Mouse (Mus musculus) midbrain, embryonic 10.5 days (tissue): ENCODE results near the gene Lamp1. TPM values are rescaled to one million over a fixed set of nuclear protein-coding genes. Genes with fewer than 3 reads are reported as not detected.
"Not testable (repeated sequence)": the region's sequence is repeated elsewhere in the genome, so short reads cannot be mapped to it uniquely, and the experiment has no call there.

ENCODE experiments used
- DNase-seq: peaks from one replicate; pipeline ENCODE4 v3.0.0-alpha.2; 2017; ENCODE audit warnings: low spot score
- H3K27ac ChIP-seq: fragments of 300-500 bp; sonication (generic); replicated peaks from 2 replicates; pipeline ENCODE4 v1.5.1; 2016; ENCODE audit warnings: mild to moderate bottlenecking
- H3K27me3 ChIP-seq: fragments of 300-500 bp; sonication (generic); 2 replicates; pipeline ENCODE4 v1.6.1; 2016; ENCODE audit warnings: low read depth, mild to moderate bottlenecking; ENCODE audit not compliant: poor library complexity, severe bottlenecking
- H3K36me3 ChIP-seq: fragments of 300-500 bp; sonication (generic); 2 replicates; pipeline ENCODE4 v1.6.1; 2016; ENCODE audit warnings: mild to moderate bottlenecking, moderate library complexity
- H3K4me1 ChIP-seq: fragments of 300-500 bp; sonication (generic); 2 replicates; pipeline ENCODE4 v1.6.1; 2016
- H3K4me3 ChIP-seq: fragments of 300-500 bp; sonication (generic); 2 replicates; pipeline ENCODE4 v1.5.1; 2016; ENCODE audit warnings: mild to moderate bottlenecking, moderate library complexity
- H3K9me3 ChIP-seq: fragments of 300-500 bp; sonication (generic); replicated peaks from 2 replicates; pipeline ENCODE4 v1.6.1; 2016; ENCODE audit warnings: mild to moderate bottlenecking
- WGBS: fragments of 180-500 bp; shearing (Covaris S2); methylation state at CpG from one replicate; pipeline ENCODE4 v1.1.7; 2016; 5-methylcytosine and 5-hydroxymethylcytosine counted together
- polyA plus RNA-seq: library from polyadenylated mRNA; unstranded; fragments of >200 nt; fragmentation: Nextera tagmentation; extraction: Ambion mirVana; gene quantifications from 2 replicates; pipeline ENCODE4 v1.2.1, GENCODE M21; 2016

Gene Lamp1
- polyA plus RNA-seq: 221 and 223 TPM in 2 replicates

GRCm38 (mm10) chr8:13158718-13159376, at the start of gene Lamp1:
Gene Lamp1 (plus strand): TSS chr8:13159161.
- under 1% methylated on average over 50 of the region's 50 CpGs for WGBS
- H3K4me1 ChIP-seq: peaks cover 31% of the 10 kb centered on the region

DNA sequence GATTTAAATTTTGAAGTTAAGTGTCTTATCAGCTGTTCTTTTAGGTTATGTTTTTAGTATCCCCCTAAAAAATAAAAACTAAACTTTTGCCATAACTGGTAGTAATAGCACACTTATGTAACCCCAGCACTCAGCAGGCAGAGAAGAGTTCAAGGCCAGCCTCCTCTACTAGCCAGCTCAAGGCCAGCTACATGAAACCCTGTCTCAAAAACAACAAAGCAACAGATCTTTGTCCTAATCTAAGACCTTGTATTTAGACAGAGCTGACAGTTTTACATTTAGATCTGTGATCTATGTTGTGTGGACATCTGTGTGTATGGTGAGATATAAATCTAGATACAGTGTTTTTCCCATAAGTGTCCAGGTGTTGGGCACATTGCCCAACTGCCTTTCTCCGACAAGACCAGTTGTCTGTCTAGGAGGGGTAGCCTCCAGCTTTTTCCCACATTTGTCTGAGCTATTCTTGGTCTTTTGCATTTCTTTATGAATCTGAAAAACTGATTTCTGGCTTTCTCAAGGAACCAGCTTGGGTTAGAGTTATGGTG, 49.5 kb upstream of the Lamp1 start:
- no peaks in the 10 kb centered on the region for H3K27me3 ChIP-seq
- no peak overlapping the region for H3K4me3 ChIP-seq
- 98% methylated on average over 1 of the region's 1 CpGs for WGBS
- H3K36me3 ChIP-seq: peaks cover 30% of the 10 kb centered on the region
- DNase-seq: no peak
- H3K27ac ChIP-seq: no peak overlapping the region
- no peaks in the 10 kb centered on the region for H3K9me3 ChIP-seq
- H3K4me1 ChIP-seq: peaks cover 27% of the 10 kb centered on the region

More at GRCm38 (mm10) chr8:13158718-13159376, at the start of gene Lamp1:
- H3K27ac ChIP-seq: peak within 1 kb of the TSS; percentile 93
- peak within 1 kb of the TSS; percentile 100 for H3K4me3 ChIP-seq
- DNase-seq: peak; percentile 99
- no peaks in the 10 kb centered on the region for H3K27me3 ChIP-seq
- H3K36me3 ChIP-seq: no peaks in the 10 kb centered on the region
- H3K9me3 ChIP-seq: no peaks in the 10 kb centered on the region

DNA sequence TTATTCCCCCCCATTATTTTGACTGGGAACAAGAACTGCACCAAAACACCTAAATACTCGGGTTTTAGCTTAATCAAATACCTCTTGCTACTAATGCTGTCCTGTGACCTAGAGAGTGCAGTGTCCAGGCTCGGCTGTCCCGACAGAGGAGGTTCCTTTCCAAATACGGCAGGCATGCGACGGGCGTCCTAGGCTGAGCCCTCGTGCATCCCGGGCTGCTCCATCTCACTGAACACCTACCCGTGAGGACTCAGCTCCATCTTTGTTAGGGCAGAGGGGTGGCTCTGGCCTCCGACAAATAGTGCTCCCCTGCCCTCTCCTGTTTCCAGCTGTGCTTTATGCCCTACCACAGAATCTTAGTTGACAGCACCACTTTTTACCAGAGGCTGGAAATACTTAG, 47.0 kb upstream of the Lamp1 start:
- Histone ChIP-seq H3K9me3 (no peaks in the 10 kb centered on the region), H3K4me3 (no peak overlapping the region), H3K36me3 (peaks cover 42% of the 10 kb centered on the region), H3K27me3 (no peaks in the 10 kb centered on the region), H3K4me1 (peaks cover 11% of the 10 kb centered on the region), H3K27ac (no peak overlapping the region)
- DNase-seq: no peak
- WGBS: 89% methylated on average over 11 of the region's 11 CpGs

GRCm38 (mm10) chr8:13113232-13113631, 45.7 kb upstream of the Lamp1 start:
- Histone ChIP-seq H3K27me3 (no peaks in the 10 kb centered on the region), H3K4me1 (0 out of 2 replicates have a peak, but pooled peaks cover 4% of the 10 kb centered on the region), H3K4me3 (no peak overlapping the region), H3K9me3 (no peaks in the 10 kb centered on the region), H3K27ac (no peak overlapping the region), H3K36me3 (peaks cover 41% of the 10 kb centered on the region)
- DNase-seq: no peak
- WGBS: 96% methylated on average over 4 of the region's 4 CpGs

- no peak for DNase-seq
- no peak overlapping the region for H3K4me3 ChIP-seq
- H3K4me1 ChIP-seq: 0 out of 2 replicates have a peak, but pooled peaks cover 3% of the 10 kb centered on the region
- peaks cover 62% of the 10 kb centered on the region for H3K36me3 ChIP-seq
- no peaks in the 10 kb centered on the region for H3K27me3 ChIP-seq
- H3K27ac ChIP-seq: no peak overlapping the region
- no peaks in the 10 kb centered on the region for H3K9me3 ChIP-seq
- 89% methylated on average over 2 of the region's 2 CpGs for WGBS
Observed at GRCm38 (mm10) chr8:13117096-13117495, 41.9 kb upstream of the Lamp1 start.

DNA sequence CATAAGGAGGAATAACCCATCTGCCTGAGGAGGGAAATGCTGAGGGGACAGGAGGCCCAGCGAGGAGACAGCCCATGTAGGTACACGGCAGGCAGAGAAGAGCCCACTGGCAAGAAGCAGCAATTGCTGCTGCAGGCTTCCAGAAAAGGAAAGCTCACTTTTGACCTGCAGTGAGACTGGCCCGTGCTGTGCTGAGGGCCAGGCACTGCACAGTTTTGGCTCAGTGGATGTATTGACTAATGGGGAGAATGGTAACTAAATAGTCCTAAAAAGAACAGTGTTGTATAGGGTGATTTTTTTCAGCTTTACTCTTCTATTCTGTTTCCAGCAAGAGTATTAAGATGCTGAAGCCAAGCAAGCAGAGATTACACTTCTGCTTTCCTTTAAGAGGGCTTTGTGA, 40.4 kb upstream of the Lamp1 start:
- no peaks in the 10 kb centered on the region for H3K27me3 ChIP-seq
- peaks cover 62% of the 10 kb centered on the region for H3K36me3 ChIP-seq
- H3K4me1 ChIP-seq: 0 out of 2 replicates have a peak, but pooled peaks cover 3% of the 10 kb centered on the region
- H3K4me3 ChIP-seq: no peak overlapping the region
- no peak for DNase-seq
- H3K27ac ChIP-seq: no peak overlapping the region
- H3K9me3 ChIP-seq: no peaks in the 10 kb centered on the region
- 86% methylated on average over 3 of the region's 3 CpGs for WGBS

DNA sequence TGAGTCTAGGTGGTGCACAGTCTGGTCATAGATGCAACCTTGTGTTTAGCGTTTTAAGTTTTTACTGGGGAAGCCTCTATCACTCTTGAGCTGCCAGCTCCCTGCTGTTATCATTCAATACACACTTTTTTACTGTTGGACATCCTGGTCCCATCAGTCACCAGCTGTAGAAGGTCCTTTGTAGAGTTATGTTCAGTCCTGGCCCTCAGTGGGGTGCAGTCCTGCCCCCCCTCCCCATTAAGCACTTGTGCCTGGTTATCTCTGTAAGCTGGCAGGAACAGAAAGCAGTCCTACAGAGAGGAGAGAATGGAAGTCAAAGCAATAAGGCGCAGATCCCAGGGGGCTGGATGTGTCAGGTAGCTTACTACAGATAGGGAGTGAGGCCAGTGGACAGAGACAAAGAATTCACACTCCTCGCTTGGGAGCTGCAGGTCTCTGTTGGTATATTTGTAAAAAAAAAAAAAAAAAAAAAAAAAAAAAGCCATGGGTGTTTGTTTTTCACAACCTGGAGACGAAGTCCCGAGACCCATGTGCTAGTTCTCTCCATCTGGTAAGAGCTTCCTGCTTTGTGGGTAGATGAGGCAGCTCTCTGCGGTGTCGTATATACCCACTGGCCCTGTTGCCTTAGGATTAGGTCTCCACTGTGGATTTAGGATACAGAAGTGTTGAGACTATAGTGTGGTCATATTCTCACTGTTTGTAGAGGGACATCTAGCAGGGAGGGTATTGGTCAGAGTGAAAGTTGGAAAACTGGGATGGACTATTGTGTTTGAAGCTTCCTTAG, 37.9 kb upstream of the Lamp1 start:
- Histone ChIP-seq H3K4me1 (0 out of 2 replicates have a peak, but pooled peaks cover 3% of the 10 kb centered on the region), H3K9me3 (no peaks in the 10 kb centered on the region), H3K27me3 (no peaks in the 10 kb centered on the region), H3K36me3 (peaks cover 71% of the 10 kb centered on the region), H3K4me3 (no peak overlapping the region), H3K27ac (no peak overlapping the region)
- WGBS: 93% methylated on average over 7 of the region's 7 CpGs
- no peak for DNase-seq

DNA sequence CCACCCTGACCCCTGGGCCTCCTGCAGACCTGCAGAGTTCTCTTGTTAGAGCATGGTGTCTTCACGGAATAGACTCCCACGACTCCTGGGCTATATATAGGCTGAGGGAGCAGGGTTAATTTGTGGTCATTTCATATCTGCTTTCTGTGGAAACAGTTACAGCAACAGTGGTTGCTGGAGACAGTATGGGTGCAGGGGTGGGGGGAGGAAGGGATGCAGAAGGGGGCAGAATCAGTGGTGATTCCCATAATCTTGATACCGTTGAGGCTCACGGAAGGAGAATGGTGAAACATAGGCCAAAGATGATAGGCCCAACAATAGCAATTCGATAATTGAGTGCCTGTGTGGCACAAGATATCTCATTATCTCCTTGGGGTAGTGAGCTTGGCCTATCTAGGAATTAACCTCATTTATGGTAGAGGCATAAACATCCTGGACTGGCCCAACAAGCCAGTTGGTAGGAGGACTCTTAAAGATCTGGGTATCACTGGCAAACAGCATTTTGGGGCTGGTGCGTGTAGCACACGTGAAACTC, 36.0 kb upstream of the Lamp1 start:
- H3K27me3 ChIP-seq: no peaks in the 10 kb centered on the region
- no peak for DNase-seq
- 96% methylated on average over 7 of the region's 7 CpGs for WGBS
- H3K4me3 ChIP-seq: no peak overlapping the region
- peaks cover 83% of the 10 kb centered on the region for H3K36me3 ChIP-seq
- H3K9me3 ChIP-seq: no peaks in the 10 kb centered on the region
- no peaks in the 10 kb centered on the region for H3K4me1 ChIP-seq
- no peak overlapping the region for H3K27ac ChIP-seq

- Histone ChIP-seq H3K9me3 (no peaks in the 10 kb centered on the region), H3K4me3 (no peak overlapping the region), H3K27me3 (no peaks in the 10 kb centered on the region), H3K27ac (no peak overlapping the region), H3K36me3 (peaks cover 85% of the 10 kb centered on the region), H3K4me1 (no peaks in the 10 kb centered on the region)
- WGBS: 97% methylated on average over 8 of the region's 8 CpGs
- no peak for DNase-seq
Observed at GRCm38 (mm10) chr8:13124897-13125296, 34.1 kb upstream of the Lamp1 start.

GRCm38 (mm10) chr8:13132220-13132619, 26.7 kb upstream of the Lamp1 start:
- not testable (repeated sequence) for H3K9me3 ChIP-seq, H3K4me3 ChIP-seq, H3K27ac ChIP-seq, H3K27me3 ChIP-seq, H3K4me1 ChIP-seq
- WGBS: 74% methylated on average over 9 of the region's 9 CpGs
- DNase-seq: peak; percentile 26
- H3K36me3 ChIP-seq: peaks cover 95% of the 10 kb centered on the region

DNA sequence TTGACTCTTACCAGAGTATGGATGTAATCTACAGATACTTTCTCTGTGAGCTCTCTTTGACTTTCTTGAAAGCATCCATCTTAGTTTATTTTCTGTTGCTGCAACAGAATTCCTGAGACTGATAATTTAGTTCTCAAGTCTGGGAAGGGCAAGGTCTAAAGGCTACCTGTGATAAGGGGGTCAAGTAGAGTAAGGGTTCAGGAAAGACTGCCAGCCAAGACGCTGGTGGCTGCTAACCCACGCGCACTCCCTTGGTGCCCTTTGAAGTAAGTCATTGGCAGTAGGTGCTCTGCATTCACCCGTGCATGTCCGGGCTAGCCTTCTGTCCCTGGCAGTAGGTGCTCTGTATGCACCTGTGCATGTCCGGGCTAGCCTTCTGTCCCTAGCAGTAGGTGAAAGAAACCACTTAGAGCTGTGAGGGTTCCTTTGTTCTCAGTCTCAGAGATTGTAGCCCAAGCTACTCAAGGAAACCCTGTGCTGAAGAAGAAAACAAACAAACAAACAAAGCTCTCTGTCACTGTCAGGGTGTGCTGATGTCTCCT, 19.2 kb upstream of the Lamp1 start:
- peaks cover 99% of the 10 kb centered on the region for H3K36me3 ChIP-seq

GRCm38 (mm10) chr8:13141681-13142080, 17.3 kb upstream of the Lamp1 start:
- Histone ChIP-seq H3K4me3 (no peak overlapping the region), H3K27ac (no peak overlapping the region), H3K9me3 (no peaks in the 10 kb centered on the region), H3K4me1 (no peaks in the 10 kb centered on the region), H3K27me3 (no peaks in the 10 kb centered on the region), H3K36me3 (peaks cover 99% of the 10 kb centered on the region)
- 90% methylated on average over 5 of the region's 5 CpGs for WGBS
- DNase-seq: no peak

More for the DNA sequence above, 19.2 kb upstream of the Lamp1 start:
- no peaks in the 10 kb centered on the region for H3K9me3 ChIP-seq
- no peak overlapping the region for H3K4me3 ChIP-seq
- no peaks in the 10 kb centered on the region for H3K4me1 ChIP-seq
- 95% methylated on average over 6 of the region's 6 CpGs for WGBS
- no peaks in the 10 kb centered on the region for H3K27me3 ChIP-seq
- H3K27ac ChIP-seq: no peak overlapping the region
- DNase-seq: no peak
